Mouse (Mus musculus) CD4-positive naive resting alpha-beta T cell, adult 76 days (primary cell): Measurements from ENCODE around the gene 2210408I21Rik. TPM values are rescaled to one million over a fixed set of nuclear protein-coding genes. Genes with fewer than 3 reads are reported as not detected.

Experiments used
- total RNA-seq: library from RNA; stranded (reverse); gene quantifications from one replicate; pipeline ENCODE4 v1.2.4, GENCODE M21; 2023

2210408I21Rik gene
- 2.4 TPM for total RNA-seq

GRCm38 (mm10) chr13:77134931-77135620 lies at the start of gene 2210408I21Rik, which contains the start of gene Slf1:
Gene 2210408I21Rik, plus strand, starts transcription at chr13:77135540.
Gene Slf1, minus strand, starts transcription at chr13:77135473.

Other genes with a start within 250 kb of the 2210408I21Rik start
- gene Slf1, start 67 bp upstream of the 2210408I21Rik start, total RNA-seq: 15.9 TPM